Mouse (Mus musculus) hindbrain, postnatal 0 days (tissue): ENCODE results near the gene Yaf2. TPM values are rescaled to one million over a fixed set of nuclear protein-coding genes. Genes with fewer than 3 reads are reported as not detected.
"Not testable (repeated sequence)": the region's sequence is repeated elsewhere in the genome, so short reads cannot be mapped to it uniquely, and the experiment has no call there.

ENCODE experiments used
- ATAC-seq: fragments of 200-750 bp; cut with Nextera tagmentation; 2 replicates; pipeline ENCODE4 v1.8.0; 2017; ENCODE audit warnings: mild to moderate bottlenecking, moderate TSS enrichment, moderate library complexity
- DNase-seq: peaks from one replicate; pipeline ENCODE4 v3.0.0-alpha.2; 2015; ENCODE audit warnings: low spot score
- H3K27ac ChIP-seq: fragments of 300-500 bp; sonication (generic); 2 replicates; pipeline ENCODE4 v1.5.1; 2014; ENCODE audit warnings: mild to moderate bottlenecking
- H3K27me3 ChIP-seq: fragments of 300-500 bp; sonication (generic); 2 replicates; pipeline ENCODE4 v1.6.1; 2014; ENCODE audit warnings: low read length, mixed read lengths; ENCODE audit not compliant: insufficient read depth
- H3K36me3 ChIP-seq: fragments of 300-500 bp; sonication (generic); 2 replicates; pipeline ENCODE4 v1.6.1; 2014; ENCODE audit warnings: low read length, mixed read lengths; ENCODE audit not compliant: insufficient read depth
- H3K4me1 ChIP-seq: fragments of 300-500 bp; sonication (generic); 2 replicates; pipeline ENCODE4 v1.6.1; 2014; ENCODE audit warnings: antibody characterized with exemption, low read length, mixed read lengths; ENCODE audit not compliant: insufficient read depth
- H3K4me2 ChIP-seq: fragments of 300-500 bp; sonication (generic); 2 replicates; pipeline ENCODE4 v1.6.1; 2014; ENCODE audit warnings: low read depth, mild to moderate bottlenecking, low read length, moderate library complexity, mixed read lengths
- H3K4me3 ChIP-seq: fragments of 300-500 bp; sonication (generic); 2 replicates; pipeline ENCODE4 v1.5.1; 2014; ENCODE audit warnings: low read length
- H3K9ac ChIP-seq: fragments of 300-500 bp; sonication (generic); replicated peaks from 2 replicates; pipeline ENCODE4 v1.6.1; 2014; ENCODE audit warnings: mild to moderate bottlenecking, low read length, moderate library complexity, mixed read lengths
- H3K9me3 ChIP-seq: fragments of 300-500 bp; sonication (generic); 2 replicates; pipeline ENCODE4 v1.6.1; 2016; ENCODE audit warnings: low read length, mixed read lengths
- CTCF ChIP-seq: IDR thresholded peaks from 2 replicates; pipeline ENCODE4 v1.5.1; 2016; ENCODE audit warnings: antibody characterized with exemption, control low read depth, low read depth
- WGBS: fragments of 180-500 bp; shearing (Covaris S2); extraction: QIAGEN DNeasy Blood & Tissue Kit; methylation state at CpG from one replicate; pipeline ENCODE4 v1.1.7; 2014; 5-methylcytosine and 5-hydroxymethylcytosine counted together
- polyA plus RNA-seq: library from polyadenylated mRNA; unstranded; fragments of >200 nt; fragmentation: Nextera tagmentation; extraction: Ambion mirVana; gene quantifications from 2 replicates; pipeline ENCODE4 v1.2.1, GENCODE M21; 2015
- total RNA-seq: library from RNA; depleted of rRNA; stranded (reverse); fragments of >200 nt; gene quantifications from 2 replicates; pipeline ENCODE4 v1.2.3, GENCODE M21; 2014

The Yaf2 gene
- total and polyA plus RNA-seq, 2 experiments from 2014 or later: 80.1 to 158 TPM

GRCm38 (mm10) chr15:93327235-93327634 is 9.5 kb downstream of the Yaf2 start:
- Histone ChIP-seq H3K4me2 (no peak overlapping the region), H3K36me3 (no peaks in the 10 kb centered on the region), H3K9ac (no peak overlapping the region), H3K4me3 (no peak overlapping the region), H3K27me3 (no peaks in the 10 kb centered on the region), H3K9me3 (no peaks in the 10 kb centered on the region), H3K27ac (no peak overlapping the region), H3K4me1 (peaks cover 3% of the 10 kb centered on the region)
- no peak for TF ChIP-seq CTCF
- no peak for ATAC-seq
- DNase-seq: no peak
- WGBS: 62% methylated on average over 3 of the region's 3 CpGs

DNA sequence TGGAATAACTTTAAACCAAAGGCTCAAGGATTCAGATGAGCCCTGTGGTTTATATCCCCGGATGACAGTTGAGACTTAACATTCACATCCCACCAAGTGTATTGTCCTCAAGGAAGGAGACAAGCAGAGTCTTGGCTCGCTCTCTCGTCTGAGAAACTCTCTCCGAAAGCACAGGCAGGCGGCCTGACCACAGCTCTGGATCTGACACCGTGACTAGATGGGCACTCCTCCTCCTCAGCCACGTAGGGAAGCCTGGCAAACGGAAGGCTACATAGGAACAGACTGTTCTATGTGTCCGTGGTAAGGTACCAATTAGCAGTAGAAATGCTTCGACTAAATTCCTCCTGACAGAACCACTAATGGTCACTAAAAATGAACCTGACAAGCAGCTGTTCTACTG is 10.1 kb downstream of the Yaf2 start:
- Histone ChIP-seq H3K27ac (no peak overlapping the region), H3K36me3 (no peaks in the 10 kb centered on the region), H3K9me3 (no peaks in the 10 kb centered on the region), H3K4me2 (no peak overlapping the region), H3K27me3 (no peaks in the 10 kb centered on the region), H3K4me1 (peaks cover 3% of the 10 kb centered on the region), H3K9ac (no peak overlapping the region), H3K4me3 (no peak overlapping the region)
- no peak for TF ChIP-seq CTCF
- no peak for ATAC-seq
- WGBS: 56% methylated on average over 10 of the region's 10 CpGs
- peak; percentile 10 for DNase-seq

DNA sequence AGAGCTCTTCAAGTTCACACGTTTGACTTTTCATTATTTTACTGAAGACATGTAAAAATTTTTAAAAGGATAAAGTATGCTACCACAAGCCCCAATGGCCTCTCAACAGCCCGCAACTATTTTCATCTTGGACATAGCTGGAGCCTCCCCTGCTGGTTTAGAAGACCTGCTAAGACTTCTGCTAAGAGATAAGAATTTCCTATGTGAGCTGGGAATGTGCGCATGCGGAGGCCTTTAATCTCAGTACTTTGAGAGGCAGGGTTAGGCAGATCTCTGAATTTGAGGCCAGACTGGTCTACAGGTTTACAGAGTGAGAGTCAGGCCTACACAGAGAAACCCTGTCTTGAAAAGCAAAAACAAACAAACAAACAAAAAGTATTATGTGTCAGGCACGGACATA is 11.4 kb downstream of the Yaf2 start:
- ATAC-seq (no peak), DNase-seq (no peak)
- Histone ChIP-seq H3K27ac (no peak overlapping the region), H3K4me2 (no peak overlapping the region), H3K4me3 (no peak overlapping the region), H3K9ac (no peak overlapping the region), H3K9me3 (no peaks in the 10 kb centered on the region), H3K36me3 (no peaks in the 10 kb centered on the region), H3K27me3 (no peaks in the 10 kb centered on the region), H3K4me1 (peaks cover 3% of the 10 kb centered on the region)
- WGBS: 71% methylated on average over 5 of the region's 5 CpGs
- TF ChIP-seq CTCF: no peak

- Histone ChIP-seq H3K9ac (no peak overlapping the region), H3K27me3 (no peaks in the 10 kb centered on the region), H3K4me1 (no peaks in the 10 kb centered on the region), H3K9me3 (no peaks in the 10 kb centered on the region), H3K4me3 (no peak overlapping the region), H3K36me3 (no peaks in the 10 kb centered on the region), H3K27ac (no peak overlapping the region), H3K4me2 (no peak overlapping the region)
- ATAC-seq (no peak), DNase-seq (no peak)
- no peak for TF ChIP-seq CTCF
- WGBS: 90% methylated on average over 1 of the region's 1 CpGs
These were observed 18.0 kb downstream of the Yaf2 start for GRCm38 (mm10) chr15:93318781-93319180.

DNA sequence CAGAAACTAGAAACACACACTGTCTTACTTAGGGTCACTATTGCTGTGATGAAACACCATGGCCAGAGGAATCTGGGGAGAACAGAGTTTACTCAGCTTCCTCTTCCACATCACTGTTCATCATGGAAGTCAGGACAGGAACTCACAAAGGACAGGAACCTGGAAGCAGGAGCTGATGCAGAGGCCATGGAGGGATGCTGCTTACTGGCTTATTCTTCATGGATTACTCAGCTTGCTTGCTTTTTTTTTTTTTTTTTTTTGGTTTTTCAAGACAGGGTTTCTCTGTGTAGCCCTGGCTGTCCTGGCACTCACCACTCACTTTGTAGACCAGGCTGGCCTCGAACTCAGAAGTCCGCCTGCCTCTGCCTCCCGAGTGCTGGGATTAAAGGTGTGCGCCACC is 26.4 kb downstream of the Yaf2 start:
- WGBS: 94% methylated on average over 4 of the region's 4 CpGs
- not testable (repeated sequence) for H3K4me1 ChIP-seq, DNase-seq, H3K9me3 ChIP-seq, H3K27ac ChIP-seq, H3K4me3 ChIP-seq, H3K36me3 ChIP-seq, H3K27me3 ChIP-seq, H3K4me2 ChIP-seq, ATAC-seq, H3K9ac ChIP-seq

GRCm38 (mm10) chr15:93298197-93298596 is 38.5 kb downstream of the Yaf2 start:
- WGBS: 73% methylated on average over 2 of the region's 2 CpGs
- DNase-seq: no peak

DNA sequence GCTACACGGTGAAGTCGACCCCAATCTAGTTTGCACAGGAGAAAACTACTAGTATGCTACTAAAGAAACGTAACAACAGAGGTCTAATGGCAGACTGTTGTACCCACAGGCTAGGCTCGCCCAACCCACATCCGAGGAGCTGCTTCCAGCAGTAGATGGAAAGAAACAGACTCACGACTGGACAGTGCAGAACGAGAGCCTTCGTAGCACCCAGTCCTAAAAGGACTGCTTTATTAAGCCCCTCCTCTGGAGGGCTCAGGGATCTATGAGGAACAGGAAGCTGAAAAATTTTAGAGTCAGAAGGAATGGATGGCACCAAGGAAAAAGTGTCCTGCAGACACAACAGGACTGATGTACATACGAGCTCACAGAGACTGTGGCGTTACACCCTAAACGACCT is 42.3 kb downstream of the Yaf2 start:
- H3K9me3 ChIP-seq: no peaks in the 10 kb centered on the region

More at GRCm38 (mm10) chr15:93298197-93298596, 38.5 kb downstream of the Yaf2 start:
- no peak overlapping the region for H3K4me3 ChIP-seq
- no peaks in the 10 kb centered on the region for H3K9me3 ChIP-seq
- no peak for ATAC-seq
- no peaks in the 10 kb centered on the region for H3K27me3 ChIP-seq
- H3K4me2 ChIP-seq: no peak overlapping the region
- no peak for TF ChIP-seq CTCF
- H3K36me3 ChIP-seq: no peaks in the 10 kb centered on the region
- no peaks in the 10 kb centered on the region for H3K4me1 ChIP-seq
- H3K27ac ChIP-seq: no peak overlapping the region
- no peak overlapping the region for H3K9ac ChIP-seq

More for the DNA sequence above, 42.3 kb downstream of the Yaf2 start:
- Histone ChIP-seq H3K4me1 (no peaks in the 10 kb centered on the region), H3K4me3 (no peak overlapping the region), H3K36me3 (peaks cover 4% of the 10 kb centered on the region; the same call in 1 of the 2 replicates), H3K27me3 (no peaks in the 10 kb centered on the region), H3K27ac (no peak overlapping the region), H3K9ac (no peak overlapping the region), H3K4me2 (no peak overlapping the region)
- no peak for ATAC-seq
- DNase-seq: no peak
- 88% methylated on average over 11 of the region's 11 CpGs for WGBS
- TF ChIP-seq CTCF: no peak
